Mouse (Mus musculus): ENCODE data around the gene Memo1.
"Not testable (repeated sequence)": the region's sequence is repeated elsewhere in the genome, so short reads cannot be mapped to it uniquely, and the experiment has no call there.

GRCm38 (mm10) chr17:74296991-74297390, 1.7 kb upstream of the Memo1 start:
- not testable (repeated sequence) for TF ChIP-seq POLR2A (IDR thresholded peaks at IDR 0.05; ENCODE audit: borderline replicate concordance, insufficient read depth, low read length); CTCF (IDR thresholded peaks at IDR 0.05; ENCODE audit: borderline replicate concordance, insufficient read depth, low read depth, low read length)

Data from cerebellum, adult 2 months (tissue).